Mouse (Mus musculus): Measurements from ENCODE around the gene Olfr201.

DNA sequence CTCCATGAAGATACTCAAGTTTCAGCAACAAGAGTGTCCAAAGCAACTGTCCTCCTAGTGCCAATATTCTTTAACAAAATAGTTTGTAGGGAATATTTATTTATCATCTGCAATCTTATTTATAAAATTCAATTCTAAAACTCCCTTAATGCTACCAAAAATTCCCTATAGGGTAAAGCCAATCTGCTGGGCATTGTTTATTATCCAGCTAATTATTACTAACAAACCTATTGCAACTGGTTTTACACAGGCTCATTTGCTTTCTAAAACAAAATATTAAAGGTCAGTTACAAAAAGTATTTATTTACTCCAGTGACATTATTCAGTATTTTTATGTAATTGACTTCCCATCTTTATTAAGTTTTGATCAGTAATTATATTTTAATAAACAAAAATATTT is 45.7 kb upstream of the Olfr201 start, which contains the start of gene Olfr204:
- no peak for TF ChIP-seq ZC3H11A (IDR thresholded peaks at IDR 0.05; ENCODE audit: borderline replicate concordance, low read depth, low read length)
- no peak for TF ChIP-seq HCFC1 (IDR thresholded peaks at IDR 0.05; ENCODE audit: borderline replicate concordance, insufficient read depth, low read length)
- TF ChIP-seq CHD2 (IDR thresholded peaks at IDR 0.05; ENCODE audit: low read depth, low read length) = no peak

Measured in ES-E14 (cell line).